Mouse (Mus musculus) MEL (cell line): ENCODE data around the gene Mecp2. TPM values are rescaled to one million over a fixed set of nuclear protein-coding genes. Genes with fewer than 3 reads are reported as not detected.

Source experiments
- DNase-seq: peaks from one replicate; pipeline ENCODE4 v3.0.0; 2011; ENCODE audit warnings: low read depth, low spot score
- H3K27ac ChIP-seq: 2 replicates; pipeline ENCODE4 v1.5.1; 2012; ENCODE audit warnings: low read depth, mild to moderate bottlenecking, control low read depth, low read length, moderate library complexity; ENCODE audit not compliant: control insufficient read depth
- H3K27me3 ChIP-seq, 2 experiments: fragments of 150-350 bp in 1 of 2; sonication (generic) in 1 of 2; 2 replicates each; pipeline ENCODE4 v1.6.1; 2012; ENCODE audit warnings: low read length in 2 of 2, mild to moderate bottlenecking in 2 of 2, improper control_type of control experiment in 1 of 2, moderate library complexity in 1 of 2; ENCODE audit not compliant: insufficient read depth in 2 of 2, control insufficient read depth in 1 of 2
- H3K36me3 ChIP-seq, 2 experiments: 2 replicates each; pipeline ENCODE4 v1.6.1; 2012 to 2014; ENCODE audit warnings: low read length in 2 of 2, improper control_type of control experiment in 1 of 2, inconsistent platforms in 1 of 2, mild to moderate bottlenecking in 1 of 2; ENCODE audit not compliant: insufficient read depth in 2 of 2, control insufficient read depth in 1 of 2
- H3K4me1 ChIP-seq, 2 experiments: fragments of 150-350 bp in 1 of 2; sonication (generic) in 1 of 2; 2 replicates each; pipeline ENCODE4 v1.6.1; 2012; ENCODE audit warnings: low read length in 2 of 2, improper control_type of control experiment in 1 of 2, mild to moderate bottlenecking in 1 of 2; ENCODE audit not compliant: insufficient read depth in 2 of 2, control insufficient read depth in 1 of 2
- H3K4me3 ChIP-seq, 2 experiments: fragments of 150-350 bp in 1 of 2; sonication (generic) in 1 of 2; 2 replicates each; pipeline ENCODE4 v1.5.1; 2012; ENCODE audit warnings: low read depth in 2 of 2, low read length in 2 of 2, mild to moderate bottlenecking in 2 of 2, moderate library complexity in 2 of 2, control low read depth in 1 of 2, improper control_type of control experiment in 1 of 2; ENCODE audit not compliant: control insufficient read depth in 1 of 2, insufficient read depth in 1 of 2
- H3K79me2 ChIP-seq: 2 replicates; pipeline ENCODE4 v1.6.1; 2012; ENCODE audit warnings: mild to moderate bottlenecking, low read length, moderate library complexity; ENCODE audit not compliant: control insufficient read depth, poor library complexity, insufficient read depth
- H3K9ac ChIP-seq: 2 replicates; pipeline ENCODE4 v1.6.1; 2012; ENCODE audit warnings: low read depth, mild to moderate bottlenecking, control low read depth, low read length, moderate library complexity; ENCODE audit not compliant: control insufficient read depth, poor library complexity, severe bottlenecking
- H3K9me3 ChIP-seq: fragments of 150-350 bp; sonication (generic); replicated peaks from 2 replicates; pipeline ENCODE4 v1.6.1; 2012; ENCODE audit warnings: mild to moderate bottlenecking, low read length, improper control_type of control experiment, moderate library complexity; ENCODE audit not compliant: insufficient read depth
- CTCF ChIP-seq, 3 experiments: IDR thresholded peaks in 2 of 3; conservative IDR thresholded peaks in 1 of 3; 2 replicates each; pipeline ENCODE4 v1.5.1; 2011 to 2012; ENCODE audit warnings: low read length in 3 of 3, low read depth in 2 of 3, mild to moderate bottlenecking in 2 of 3, improper control_type of control experiment in 1 of 3, inconsistent platforms in 1 of 3, mixed read lengths in 1 of 3, moderate library complexity in 1 of 3; ENCODE audit not compliant: control insufficient read depth in 1 of 3, insufficient read depth in 1 of 3, poor library complexity in 1 of 3, severe bottlenecking in 1 of 3
- EP300 ChIP-seq, 2 experiments: IDR thresholded peaks; 2 replicates each; pipeline ENCODE4 v1.6.1; 2011; ENCODE audit warnings: improper control_type of control experiment in 2 of 2, low read length in 2 of 2, low read depth in 1 of 2, mild to moderate bottlenecking in 1 of 2
- ETS1 ChIP-seq: IDR thresholded peaks from 2 replicates; pipeline ENCODE4 v1.6.1; 2012; ENCODE audit warnings: low read depth, mild to moderate bottlenecking, inconsistent platforms, low read length, improper control_type of control experiment, moderate library complexity
- HCFC1 ChIP-seq: IDR thresholded peaks from 2 replicates; pipeline ENCODE4 v1.6.1; 2012; ENCODE audit warnings: low read depth, mild to moderate bottlenecking, inconsistent platforms, low read length, improper control_type of control experiment, moderate library complexity
- KAT2A ChIP-seq: conservative IDR thresholded peaks from 2 replicates; pipeline ENCODE4 v1.6.1; 2012; ENCODE audit warnings: low read depth, low read length, improper control_type of control experiment, inconsistent platforms
- MAFK ChIP-seq: IDR thresholded peaks from 2 replicates; pipeline ENCODE4 v1.6.1; 2011; ENCODE audit warnings: low read depth, mild to moderate bottlenecking, low read length, improper control_type of control experiment, borderline replicate concordance
- MAX ChIP-seq: IDR thresholded peaks from 2 replicates; pipeline ENCODE4 v1.6.1; 2011; ENCODE audit warnings: low read length, improper control_type of control experiment
- MEF2A ChIP-seq: IDR thresholded peaks from 2 replicates; pipeline ENCODE4 v1.6.1; 2014; ENCODE audit warnings: low read depth, mild to moderate bottlenecking, inconsistent platforms, low read length, improper control_type of control experiment; ENCODE audit not compliant: poor library complexity, insufficient replicate concordance, severe bottlenecking; ENCODE audit errors: extremely low read depth
- MXI1 ChIP-seq: IDR thresholded peaks from 2 replicates; pipeline ENCODE4 v1.6.1; 2011; ENCODE audit warnings: mild to moderate bottlenecking, low read depth, low read length, improper control_type of control experiment
- NELFE ChIP-seq: IDR thresholded peaks from 2 replicates; pipeline ENCODE4 v1.6.1; 2011; ENCODE audit warnings: low read depth, low read length, improper control_type of control experiment
- NRF1 ChIP-seq: IDR thresholded peaks from 2 replicates; pipeline ENCODE4 v1.6.1; 2014; ENCODE audit warnings: low read depth, mild to moderate bottlenecking, inconsistent platforms, low read length, improper control_type of control experiment, moderate library complexity; ENCODE audit not compliant: poor library complexity, insufficient read depth, severe bottlenecking
- POLR2A ChIP-seq, 2 experiments: IDR thresholded peaks; 2 replicates each; pipeline ENCODE4 v1.6.1; 2011 to 2012; ENCODE audit warnings: low read length in 2 of 2, mild to moderate bottlenecking in 2 of 2, control low read depth in 1 of 2, improper control_type of control experiment in 1 of 2, low read depth in 1 of 2, moderate library complexity in 1 of 2; ENCODE audit not compliant: control insufficient read depth in 1 of 2, insufficient read depth in 1 of 2, poor library complexity in 1 of 2
- POLR2AphosphoS5 ChIP-seq: IDR thresholded peaks from 2 replicates; pipeline ENCODE4 v1.6.1; 2012; ENCODE audit warnings: low read depth, borderline replicate concordance, mild to moderate bottlenecking, inconsistent platforms, low read length, moderate library complexity, mixed read lengths
- RAD21 ChIP-seq: IDR thresholded peaks from 2 replicates; pipeline ENCODE4 v1.6.1; 2011; ENCODE audit warnings: mild to moderate bottlenecking, low read depth, low read length, improper control_type of control experiment
- TAL1 ChIP-seq: IDR thresholded peaks from 2 replicates; pipeline ENCODE4 v1.6.1; 2012; ENCODE audit warnings: mild to moderate bottlenecking, inconsistent platforms, low read length, moderate library complexity, mixed read lengths
- TBP ChIP-seq: IDR thresholded peaks from 2 replicates; pipeline ENCODE4 v1.8.0; 2011; ENCODE audit warnings: low read depth, low read length, improper control_type of control experiment
- TCF12 ChIP-seq: IDR thresholded peaks from 2 replicates; pipeline ENCODE4 v1.6.1; 2014; ENCODE audit warnings: low read depth, mild to moderate bottlenecking, inconsistent platforms, low read length, improper control_type of control experiment, moderate library complexity
- ZC3H11A ChIP-seq: IDR thresholded peaks from 2 replicates; pipeline ENCODE4 v1.6.1; 2012; ENCODE audit warnings: low read depth, mild to moderate bottlenecking, inconsistent platforms, low read length, improper control_type of control experiment
- ZKSCAN1 ChIP-seq: IDR thresholded peaks from 2 replicates; pipeline ENCODE4 v1.6.1; 2012; ENCODE audit warnings: low read depth, mild to moderate bottlenecking, inconsistent platforms, low read length, improper control_type of control experiment, moderate library complexity
- ZNF384 ChIP-seq: IDR thresholded peaks from 2 replicates; pipeline ENCODE4 v1.6.1; 2012; ENCODE audit warnings: low read depth, mild to moderate bottlenecking, inconsistent platforms, low read length, improper control_type of control experiment
- polyA plus RNA-seq, 2 experiments: library from polyadenylated mRNA; stranded (reverse) in 1 of 2; unstranded in 1 of 2; fragments of >175 nt in 1 of 2; fragments of >200 nt in 1 of 2; gene quantifications; 2 replicates each; pipeline versions ENCODE4 v1.2.1 to v1.2.4; 2012; ENCODE audit warnings: low replicate concordance in 2 of 2, low read depth in 1 of 2; ENCODE audit not compliant: insufficient read length in 2 of 2, insufficient read depth in 1 of 2, missing spikeins in 1 of 2
- total RNA-seq: library from RNA; depleted of rRNA; stranded (reverse); fragments of 300-350 nt; gene quantifications from 2 replicates; pipeline ENCODE4 v1.2.3, GENCODE M21; 2012

Mecp2 gene
- total and polyA plus RNA-seq, 3 experiments, result 12.5 to 20.7 TPM; not detected in 1

DNA sequence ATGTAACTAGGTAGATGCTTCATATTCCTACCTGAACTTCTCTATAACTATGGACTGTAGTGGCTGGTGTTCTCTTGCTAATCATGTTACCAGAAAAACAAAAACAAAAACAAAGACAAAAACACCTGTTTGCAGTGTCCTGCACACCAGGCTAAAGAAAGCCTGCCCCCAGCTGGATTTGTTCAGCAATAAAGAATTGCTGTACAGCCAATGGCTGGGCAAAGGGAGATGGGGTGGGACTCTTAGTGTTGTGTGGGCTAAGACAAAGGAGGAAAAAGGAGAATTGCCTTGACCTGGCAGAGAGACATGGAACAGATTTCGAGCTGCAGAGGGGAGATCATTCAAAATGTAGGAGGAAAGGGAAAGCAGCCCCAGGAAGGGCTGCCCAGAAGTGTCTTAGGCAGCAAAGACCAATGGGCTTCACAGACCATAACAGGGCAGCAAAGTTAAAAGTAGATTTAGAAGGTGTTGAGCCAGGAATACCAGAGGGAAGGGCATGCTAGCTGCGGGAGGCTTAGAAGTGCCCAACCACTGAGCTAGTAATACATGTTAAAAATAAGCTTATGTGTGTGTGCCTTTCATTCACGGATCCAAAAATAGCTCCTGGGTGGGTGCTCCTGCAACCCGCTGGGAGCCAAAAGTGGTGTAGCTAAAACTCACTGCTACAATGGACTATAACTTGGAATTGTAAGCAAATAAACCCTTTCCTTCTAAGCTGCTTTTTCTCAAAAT, 31.5 kb downstream of the Mecp2 start:
- H3K4me3 ChIP-seq, result no peak overlapping the region
- H3K27me3 ChIP-seq, result no peaks in the 10 kb centered on the region
- DNase-seq, result no peak
- TF ChIP-seq CTCF (IDR thresholded peaks at IDR 0.05 in 2 of 3, conservative IDR thresholded peaks at IDR 0.05 in 1 of 3; ENCODE audit: control insufficient read depth in 1 of 3, insufficient read depth in 1 of 3, low read depth in 2 of 3, low read length in 3 of 3, poor library complexity in 1 of 3, severe bottlenecking in 1 of 3), result no peak; a peak in 1 of 6 replicates
- no peak for TF ChIP-seq ZNF384
- TF ChIP-seq NELFE, result no peak
- TF ChIP-seq ZC3H11A, result no peak
- no peak for TF ChIP-seq MAFK
- TF ChIP-seq ZKSCAN1, result no peak
- no peak for TF ChIP-seq EP300 (IDR thresholded peaks at IDR 0.05; ENCODE audit: low read depth in 1 of 2, low read length in 2 of 2)
- TF ChIP-seq, all 39 proteins: peak for 0
- Histone ChIP-seq H3K4me1 (peaks cover 0 to 4% of the 10 kb centered on the region in 2 experiments; a peak in 2 of 4 replicates), H3K9ac (no peak overlapping the region), H3K36me3 (peaks cover 0 to 11% of the 10 kb centered on the region in 2 experiments; a peak in 2 of 4 replicates), H3K27ac (no peak overlapping the region), H3K79me2 (no peaks in the 10 kb centered on the region), H3K9me3 (no peaks in the 10 kb centered on the region)

DNA sequence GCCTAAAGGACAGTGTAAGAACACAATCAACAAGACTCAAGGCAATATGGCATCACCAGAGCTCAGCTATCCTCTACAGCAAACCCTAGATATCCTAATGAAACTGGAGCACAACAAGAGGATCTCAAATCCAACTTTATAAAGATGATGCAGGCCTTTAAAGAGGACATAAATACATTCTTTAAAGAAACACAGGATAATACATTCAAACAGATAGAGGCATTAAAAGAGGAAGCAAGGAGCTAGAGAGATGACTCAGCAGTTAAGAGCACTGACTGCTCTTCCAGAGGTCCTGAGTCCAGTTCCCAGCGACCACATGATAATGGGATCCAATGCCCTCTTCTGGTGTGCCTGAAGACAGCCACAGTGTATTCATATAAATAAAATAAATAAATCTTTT, 40.0 kb downstream of the Mecp2 start:
- Histone ChIP-seq H3K27me3 (no peaks in the 10 kb centered on the region), H3K36me3 (peaks cover 0 to 8% of the 10 kb centered on the region in 2 experiments; a peak in 2 of 4 replicates), H3K27ac (peak overlapping the region; percentile 63; the same call in 1 of the 2 replicates), H3K79me2 (no peaks in the 10 kb centered on the region), H3K4me3 (no peak overlapping the region), H3K9ac (0 out of 2 replicates have a peak overlapping the region, but pooled peaks have one; percentile 11), H3K9me3 (no peaks in the 10 kb centered on the region), H3K4me1 (peaks cover 0 to 9% of the 10 kb centered on the region in 2 experiments; a peak in 3 of 4 replicates)
- peak; percentile 52 for DNase-seq
- no peak for TF ChIP-seq NRF1
- 0 out of 4 replicates have a peak, but pooled peaks of 1 of the 2 experiments have one; percentile 23 for TF ChIP-seq EP300 (IDR thresholded peaks at IDR 0.05; ENCODE audit: low read depth in 1 of 2, low read length in 2 of 2)
- no peak for TF ChIP-seq POLR2AphosphoS5
- TF ChIP-seq MAFK, result peak; percentile 32; the same call in 1 of the 2 replicates
- TF ChIP-seq ETS1, result no peak
- no peak for TF ChIP-seq ZNF384

DNA sequence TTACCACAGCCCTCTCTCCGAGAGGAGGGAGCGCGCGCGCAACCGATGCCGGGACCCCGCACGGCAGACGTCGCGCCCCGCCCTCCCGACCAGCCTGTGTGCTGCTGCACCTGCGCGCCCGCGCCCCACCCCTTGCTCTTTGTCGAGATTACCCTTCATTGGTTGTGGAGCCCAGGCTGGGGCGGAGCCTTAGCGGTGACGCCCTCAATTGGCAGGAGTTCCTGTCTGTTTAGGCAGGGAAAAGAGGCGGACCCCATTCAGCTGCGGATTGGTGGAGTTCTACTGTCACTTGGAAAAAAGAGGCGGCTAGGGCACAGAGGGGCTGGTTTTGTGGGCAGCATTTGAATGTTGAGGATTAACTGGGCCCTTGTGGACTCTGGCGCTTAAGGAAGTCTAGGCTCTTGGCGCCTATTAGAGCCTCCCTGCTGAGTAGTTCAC, 49.5 kb downstream of the Mecp2 start:
- Histone ChIP-seq H3K79me2 (peaks cover 30% of the 10 kb centered on the region), H3K27me3 (no peaks in the 10 kb centered on the region), H3K36me3 (peaks cover 0 to 19% of the 10 kb centered on the region in 2 experiments; a peak in 2 of 4 replicates), H3K4me3 (peak overlapping the region; percentile 66 to 80; a peak in 3 of 4 replicates), H3K9me3 (no peaks in the 10 kb centered on the region), H3K9ac (peak overlapping the region; percentile 85), H3K4me1 (peaks cover 0 to 5% of the 10 kb centered on the region in 2 experiments; a peak in 1 of 4 replicates), H3K27ac (peak overlapping the region; percentile 88)
- DNase-seq, result peak; percentile 98
- TF ChIP-seq KAT2A, result no peak
- peak; percentile 49 for TF ChIP-seq TBP
- TF ChIP-seq NRF1, result peak; percentile 79
- no peak for TF ChIP-seq MAX
- TF ChIP-seq MXI1, result no peak
- TF ChIP-seq HCFC1, result no peak
- TF ChIP-seq TAL1, result no peak
- no peak for TF ChIP-seq TCF12
- TF ChIP-seq RAD21, result no peak
- TF ChIP-seq MEF2A, result no peak
- peak; percentile 13 to 45; a peak in 1 of 4 replicates for TF ChIP-seq POLR2A (IDR thresholded peaks at IDR 0.05; ENCODE audit: control insufficient read depth in 1 of 2, insufficient read depth in 1 of 2, low read depth in 1 of 2, low read length in 2 of 2, poor library complexity in 1 of 2)
